Mouse (Mus musculus): ENCODE measurements around the gene Actg2. TPM values are rescaled to one million over a fixed set of nuclear protein-coding genes. Genes with fewer than 3 reads are reported as not detected.
A peak's percentile ranks its signal among the peaks of the same experiment; 100 is the strongest.

Actg2 gene
- polyA plus RNA-seq, 1 experiment from 2014 or later, result 10.7 TPM

DNA sequence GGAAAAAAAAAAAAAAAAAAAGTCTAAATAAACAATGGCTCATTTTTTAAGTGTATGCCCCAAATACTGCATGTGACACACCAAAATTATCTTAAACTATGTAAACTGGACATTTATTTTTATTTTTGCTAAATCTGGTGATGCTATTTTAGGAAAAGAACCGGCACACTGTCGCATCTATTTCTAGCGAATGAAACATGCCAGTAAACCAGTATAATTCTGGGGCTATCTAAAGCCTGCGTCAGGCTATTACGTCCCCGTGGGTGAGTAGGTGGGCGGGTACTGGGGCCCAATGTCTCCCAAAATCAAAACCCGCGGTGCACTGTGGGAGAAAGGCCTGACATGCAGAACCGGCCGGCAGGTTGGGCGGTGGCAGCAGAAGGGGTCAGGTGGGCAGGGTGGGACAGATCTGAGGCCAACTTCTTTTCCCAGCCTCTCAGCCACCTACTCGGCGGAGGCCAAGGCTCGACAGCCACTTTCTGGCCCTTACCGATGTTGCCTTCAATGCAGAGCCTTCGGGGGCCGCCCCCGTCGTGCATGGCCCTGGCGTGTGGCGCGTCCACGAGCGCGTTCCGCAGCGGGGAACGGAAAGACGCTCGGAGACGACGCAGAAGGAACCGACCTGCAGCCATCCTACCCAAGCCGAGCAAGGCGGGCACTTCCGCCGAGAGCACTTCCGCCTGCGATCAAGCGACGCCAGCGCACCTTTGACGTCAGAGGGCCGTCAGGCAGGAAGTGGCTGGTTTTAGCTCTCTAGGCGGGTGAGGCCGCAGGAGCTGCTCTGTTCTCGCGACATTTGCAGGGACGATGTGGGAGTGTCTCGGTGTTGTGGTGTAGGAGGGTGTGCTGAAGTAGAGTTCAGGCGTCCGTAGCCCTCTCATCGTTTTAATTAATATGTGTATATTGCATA is 29.6 kb downstream of the Actg2 start, which contains the start of gene Dguok:
TSS of gene Dguok (minus strand) at position 712 of the 910 bp plus-strand sequence.
- peak; percentile 96 for ATAC-seq (replicated peaks; ENCODE audit: insufficient number of reproducible peaks, low FRiP score, low TSS enrichment)
- Histone ChIP-seq H3K4me3 (ENCODE audit: low read depth, low read length) (peak within 1 kb of the TSS; percentile 77), H3K4me1 (ENCODE audit: control insufficient read depth, insufficient read depth, low read length) (peaks cover 14% of the 10 kb centered on the region; the same call in 1 of the 2 replicates), H3K27me3 (ENCODE audit: control insufficient read depth, insufficient read depth, low read length) (no peaks in the 10 kb centered on the region), H3K27ac (ENCODE audit: low read depth, low read length) (peak within 1 kb of the TSS; percentile 98), H3K9ac (ENCODE audit: low read depth, low read length) (peak within 1 kb of the TSS; percentile 93), H3K9me3 (replicated peaks; ENCODE audit: control insufficient read depth, low read length) (no peaks in the 10 kb centered on the region), H3K4me2 (peak within 1 kb of the TSS; percentile 81), H3K36me3 (ENCODE audit: control insufficient read depth, insufficient read depth, low read length) (no peaks in the 10 kb centered on the region)
- WGBS (ENCODE audit: insufficient replicate concordance), result under 1% methylated on average over 54 of the region's 54 CpGs

DNA sequence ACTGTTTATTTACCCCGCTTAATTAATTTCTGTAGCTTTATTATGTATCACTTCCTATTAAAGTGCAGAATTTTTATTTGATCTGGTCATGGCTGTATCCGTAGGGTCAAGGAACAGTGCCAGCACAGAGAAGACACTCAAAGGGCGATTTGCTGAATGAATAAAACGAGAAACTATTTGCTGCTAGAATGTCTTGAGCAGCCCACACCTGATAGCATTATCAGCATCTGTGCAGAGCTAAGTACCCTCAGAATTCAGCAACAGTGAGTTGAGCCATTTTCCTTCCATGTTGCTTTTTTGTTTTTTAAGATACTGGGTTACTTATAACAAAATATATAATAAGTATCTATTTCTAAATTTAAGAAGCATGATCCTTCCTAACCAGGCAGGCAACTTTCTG is 30.5 kb downstream of the Actg2 start:
- H3K36me3 ChIP-seq (ENCODE audit: control insufficient read depth, insufficient read depth, low read length), result no peaks in the 10 kb centered on the region
- peaks cover 14% of the 10 kb centered on the region; the same call in 1 of the 2 replicates for H3K4me1 ChIP-seq (ENCODE audit: control insufficient read depth, insufficient read depth, low read length)
- peak overlapping the region; percentile 93; the same call in 1 of the 2 replicates for H3K9ac ChIP-seq (ENCODE audit: low read depth, low read length)
- H3K27me3 ChIP-seq (ENCODE audit: control insufficient read depth, insufficient read depth, low read length), result no peaks in the 10 kb centered on the region
- peak overlapping the region; percentile 81 for H3K4me2 ChIP-seq
- ATAC-seq (replicated peaks; ENCODE audit: insufficient number of reproducible peaks, low FRiP score, low TSS enrichment), result no peak
- H3K4me3 ChIP-seq (ENCODE audit: low read depth, low read length), result no peak overlapping the region; the same call in 1 of the 2 replicates
- H3K27ac ChIP-seq (ENCODE audit: low read depth, low read length), result no peak overlapping the region
- WGBS (ENCODE audit: insufficient replicate concordance), result 75% methylated on average over 4 of the region's 4 CpGs
- no peaks in the 10 kb centered on the region for H3K9me3 ChIP-seq (replicated peaks; ENCODE audit: control insufficient read depth, low read length)

DNA sequence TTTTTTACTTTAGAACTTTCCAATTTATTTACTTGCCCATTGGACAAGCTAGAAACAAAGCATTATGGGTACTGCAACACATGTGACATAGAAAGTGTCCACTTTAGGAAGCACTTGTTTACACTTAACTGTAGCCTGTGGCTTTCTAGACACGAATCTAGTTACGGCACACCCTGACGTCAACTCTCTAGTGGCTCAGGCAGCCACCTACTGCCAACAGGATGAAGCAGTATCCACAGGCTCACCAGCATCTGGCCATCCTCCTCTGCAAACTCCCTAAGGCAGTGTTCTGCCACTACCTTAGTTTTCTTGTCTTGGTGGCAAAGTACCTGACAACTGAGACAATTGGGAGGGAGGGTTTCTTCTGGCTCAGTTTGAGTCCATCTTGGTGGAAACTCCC is 32.7 kb downstream of the Actg2 start:
- Histone ChIP-seq H3K27me3 (ENCODE audit: control insufficient read depth, insufficient read depth, low read length) (no peaks in the 10 kb centered on the region), H3K9ac (ENCODE audit: low read depth, low read length) (no peak overlapping the region), H3K4me2 (no peak overlapping the region), H3K4me1 (ENCODE audit: control insufficient read depth, insufficient read depth, low read length) (peaks cover 14% of the 10 kb centered on the region; the same call in 1 of the 2 replicates), H3K36me3 (ENCODE audit: control insufficient read depth, insufficient read depth, low read length) (no peaks in the 10 kb centered on the region), H3K9me3 (replicated peaks; ENCODE audit: control insufficient read depth, low read length) (no peaks in the 10 kb centered on the region), H3K4me3 (ENCODE audit: low read depth, low read length) (no peak overlapping the region), H3K27ac (ENCODE audit: low read depth, low read length) (no peak overlapping the region)
- 75% methylated on average over 3 of the region's 3 CpGs for WGBS (ENCODE audit: insufficient replicate concordance)
- no peak for ATAC-seq (replicated peaks; ENCODE audit: insufficient number of reproducible peaks, low FRiP score, low TSS enrichment)

DNA sequence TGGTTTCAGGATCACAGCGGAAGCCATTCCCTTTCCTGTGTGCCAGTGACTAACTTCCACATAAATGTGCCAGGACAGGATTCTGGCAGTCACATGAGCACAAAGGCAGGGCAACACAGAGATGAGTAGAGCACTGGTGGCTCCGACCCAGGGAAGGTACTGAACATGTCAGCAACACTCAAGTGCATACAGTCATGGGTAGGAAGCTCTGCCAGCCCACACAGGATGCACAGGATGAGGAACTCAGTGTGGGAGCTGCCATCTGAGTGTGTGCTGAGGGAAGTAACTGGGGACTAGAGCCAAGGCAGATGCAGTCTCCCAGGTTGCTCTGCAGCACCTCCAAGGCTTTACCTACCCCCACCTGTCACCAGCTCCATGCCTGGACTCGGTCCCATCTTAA is 33.4 kb downstream of the Actg2 start:
- WGBS (ENCODE audit: insufficient replicate concordance), result 79% methylated on average over 3 of the region's 3 CpGs
- ATAC-seq (replicated peaks; ENCODE audit: insufficient number of reproducible peaks, low FRiP score, low TSS enrichment), result no peak
- Histone ChIP-seq H3K27me3 (ENCODE audit: control insufficient read depth, insufficient read depth, low read length) (no peaks in the 10 kb centered on the region), H3K27ac (ENCODE audit: low read depth, low read length) (no peak overlapping the region), H3K36me3 (ENCODE audit: control insufficient read depth, insufficient read depth, low read length) (0 out of 2 replicates have a peak, but pooled peaks cover 2% of the 10 kb centered on the region), H3K9me3 (replicated peaks; ENCODE audit: control insufficient read depth, low read length) (no peaks in the 10 kb centered on the region), H3K4me1 (ENCODE audit: control insufficient read depth, insufficient read depth, low read length) (peaks cover 14% of the 10 kb centered on the region; the same call in 1 of the 2 replicates), H3K4me3 (ENCODE audit: low read depth, low read length) (no peak overlapping the region), H3K4me2 (no peak overlapping the region), H3K9ac (ENCODE audit: low read depth, low read length) (no peak overlapping the region)

DNA sequence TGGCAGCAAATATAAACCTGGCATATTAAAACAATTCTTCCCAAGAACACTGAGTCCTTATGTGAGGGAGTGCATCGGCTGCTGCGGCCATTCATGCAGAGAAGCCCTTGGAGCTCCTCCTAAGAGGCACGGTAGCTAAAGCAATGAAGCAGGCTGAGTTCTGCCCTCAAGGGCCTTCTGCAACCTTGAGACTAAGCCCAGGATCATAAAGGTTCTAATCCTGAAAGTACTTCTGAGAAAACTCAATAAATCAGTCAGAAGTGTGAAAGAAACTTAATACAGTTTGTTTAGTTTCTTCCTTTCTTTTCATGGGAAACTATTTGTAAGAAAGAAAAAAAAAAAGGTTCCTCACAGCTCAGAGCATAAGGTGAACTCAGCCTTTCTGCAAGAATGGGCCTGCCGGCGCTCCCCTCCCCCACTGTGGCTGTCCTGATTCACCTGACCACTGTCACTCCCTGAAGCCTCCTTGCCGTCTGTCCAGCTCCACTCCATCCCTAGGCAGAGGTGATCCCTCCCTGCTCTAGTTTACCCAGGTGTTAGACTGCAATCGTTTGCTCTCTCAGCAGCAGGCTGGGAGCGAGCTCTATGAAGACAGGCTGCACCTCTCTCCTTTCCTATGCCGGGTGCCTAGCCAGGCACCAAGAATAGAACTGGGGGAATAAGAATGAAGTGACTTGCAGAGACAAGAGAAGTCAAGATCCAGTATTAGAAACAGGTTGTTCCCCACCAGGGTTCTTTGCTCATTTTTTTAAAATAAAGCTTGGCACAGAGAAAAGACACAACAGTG is 34.3 kb downstream of the Actg2 start:
- Histone ChIP-seq H3K4me2 (no peak overlapping the region), H3K4me3 (ENCODE audit: low read depth, low read length) (no peak overlapping the region), H3K36me3 (ENCODE audit: control insufficient read depth, insufficient read depth, low read length) (0 out of 2 replicates have a peak, but pooled peaks cover 2% of the 10 kb centered on the region), H3K27ac (ENCODE audit: low read depth, low read length) (peak overlapping the region; percentile 10; the same call in 1 of the 2 replicates), H3K27me3 (ENCODE audit: control insufficient read depth, insufficient read depth, low read length) (no peaks in the 10 kb centered on the region), H3K9me3 (replicated peaks; ENCODE audit: control insufficient read depth, low read length) (no peaks in the 10 kb centered on the region), H3K9ac (ENCODE audit: low read depth, low read length) (no peak overlapping the region), H3K4me1 (ENCODE audit: control insufficient read depth, insufficient read depth, low read length) (peaks cover 15% of the 10 kb centered on the region; the same call in 1 of the 2 replicates)
- no peak for ATAC-seq (replicated peaks; ENCODE audit: insufficient number of reproducible peaks, low FRiP score, low TSS enrichment)
- WGBS (ENCODE audit: insufficient replicate concordance), result 59% methylated on average over 9 of the region's 9 CpGs

DNA sequence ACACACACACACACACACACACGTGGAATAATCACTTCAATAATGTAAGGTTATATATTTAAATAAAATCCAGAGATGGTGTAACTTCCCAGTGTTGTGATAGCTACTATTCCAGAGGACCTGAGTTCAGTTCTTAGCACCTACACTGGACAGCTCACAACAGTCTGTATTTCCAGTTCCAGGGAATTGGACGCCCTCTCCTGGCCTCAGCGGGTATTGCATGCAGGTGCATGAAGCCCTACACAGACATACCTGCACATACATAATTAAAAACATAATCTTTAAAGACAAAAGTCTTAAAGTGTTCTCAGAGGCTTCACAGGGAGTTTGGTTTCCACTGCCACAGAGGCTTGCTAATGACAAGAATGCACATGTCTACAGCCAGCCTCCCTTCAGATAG is 35.6 kb downstream of the Actg2 start:
- Histone ChIP-seq H3K27ac (ENCODE audit: low read depth, low read length) (no peak overlapping the region), H3K4me3 (ENCODE audit: low read depth, low read length) (no peak overlapping the region), H3K36me3 (ENCODE audit: control insufficient read depth, insufficient read depth, low read length) (0 out of 2 replicates have a peak, but pooled peaks cover 2% of the 10 kb centered on the region), H3K27me3 (ENCODE audit: control insufficient read depth, insufficient read depth, low read length) (no peaks in the 10 kb centered on the region), H3K9ac (ENCODE audit: low read depth, low read length) (no peak overlapping the region), H3K9me3 (replicated peaks; ENCODE audit: control insufficient read depth, low read length) (no peaks in the 10 kb centered on the region), H3K4me2 (no peak overlapping the region), H3K4me1 (ENCODE audit: control insufficient read depth, insufficient read depth, low read length) (peaks cover 9% of the 10 kb centered on the region; the same call in 1 of the 2 replicates)
- WGBS (ENCODE audit: insufficient replicate concordance), result 48% methylated on average over 3 of the region's 3 CpGs
- ATAC-seq (replicated peaks; ENCODE audit: insufficient number of reproducible peaks, low FRiP score, low TSS enrichment), result no peak

DNA sequence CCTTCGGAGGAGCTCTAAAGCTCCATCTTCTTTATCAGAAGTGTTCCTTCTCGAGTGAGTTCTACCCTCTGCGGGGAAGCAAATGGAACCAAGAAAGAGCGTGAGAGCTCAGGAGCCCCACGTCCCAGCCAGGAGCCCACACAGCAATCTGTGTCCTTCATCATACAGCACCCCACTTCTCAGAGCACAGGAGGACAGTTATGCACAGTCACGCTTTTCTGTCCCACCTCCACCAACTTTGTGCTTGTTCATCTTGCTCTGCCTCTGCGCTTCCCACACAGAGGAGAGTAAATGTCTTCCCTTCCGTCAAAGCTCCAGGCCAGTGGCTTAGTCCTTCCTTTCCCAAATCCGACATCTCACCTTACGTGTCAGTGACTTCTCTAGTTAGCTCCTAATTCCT is 37.0 kb downstream of the Actg2 start:
- no peaks in the 10 kb centered on the region for H3K9me3 ChIP-seq (replicated peaks; ENCODE audit: control insufficient read depth, low read length)
- 91% methylated on average over 10 of the region's 10 CpGs for WGBS (ENCODE audit: insufficient replicate concordance)
- no peak for ATAC-seq (replicated peaks; ENCODE audit: insufficient number of reproducible peaks, low FRiP score, low TSS enrichment)

More for the DNA sequence above, 37.0 kb downstream of the Actg2 start:
- Histone ChIP-seq H3K27ac (ENCODE audit: low read depth, low read length) (no peak overlapping the region), H3K9ac (ENCODE audit: low read depth, low read length) (no peak overlapping the region), H3K4me3 (ENCODE audit: low read depth, low read length) (no peak overlapping the region), H3K36me3 (ENCODE audit: control insufficient read depth, insufficient read depth, low read length) (0 out of 2 replicates have a peak, but pooled peaks cover 2% of the 10 kb centered on the region), H3K4me2 (no peak overlapping the region), H3K4me1 (ENCODE audit: control insufficient read depth, insufficient read depth, low read length) (0 out of 2 replicates have a peak, but pooled peaks cover 9% of the 10 kb centered on the region), H3K27me3 (ENCODE audit: control insufficient read depth, insufficient read depth, low read length) (no peaks in the 10 kb centered on the region)
